Mouse (Mus musculus) ES-Bruce4 (cell line): ENCODE data around the gene Htra3. TPM values are rescaled to one million over a fixed set of nuclear protein-coding genes. Genes with fewer than 3 reads are reported as not detected.

Experiments
- H3K27ac ChIP-seq: 2 replicates; pipeline ENCODE4 v1.5.1; 2012; ENCODE audit warnings: low read length, inconsistent platforms; ENCODE audit not compliant: insufficient read depth
- H3K27me3 ChIP-seq: 2 replicates; pipeline ENCODE4 v1.6.1; 2012; ENCODE audit warnings: mild to moderate bottlenecking, low read length, inconsistent platforms; ENCODE audit not compliant: control insufficient read depth, poor library complexity, insufficient read depth, severe bottlenecking
- H3K36me3 ChIP-seq: 2 replicates; pipeline ENCODE4 v1.6.1; 2012; ENCODE audit warnings: inconsistent platforms, mild to moderate bottlenecking, low read length, moderate library complexity; ENCODE audit not compliant: control insufficient read depth, poor library complexity, insufficient read depth, severe bottlenecking
- H3K4me1 ChIP-seq: one replicate; pipeline ENCODE4 v1.8.1; 2011; ENCODE audit warnings: low read length; ENCODE audit not compliant: control insufficient read depth, insufficient read depth
- H3K4me3 ChIP-seq: 2 replicates; pipeline ENCODE4 v1.5.1; 2011; ENCODE audit warnings: low read depth, mild to moderate bottlenecking, low read length
- H3K9ac ChIP-seq: 2 replicates; pipeline ENCODE4 v1.6.1; 2012; ENCODE audit warnings: low read depth, mild to moderate bottlenecking, inconsistent platforms; ENCODE audit not compliant: poor library complexity, severe bottlenecking
- H3K9me3 ChIP-seq: replicated peaks from 2 replicates; pipeline ENCODE4 v1.6.1; 2012; ENCODE audit warnings: mild to moderate bottlenecking, low read length, inconsistent platforms; ENCODE audit not compliant: control insufficient read depth, poor library complexity, insufficient read depth, severe bottlenecking
- CTCF ChIP-seq: IDR thresholded peaks from one replicate; pipeline ENCODE4 v1.8.1; 2011; ENCODE audit warnings: low read depth, low read length
- EP300 ChIP-seq: IDR thresholded peaks from 2 replicates; pipeline ENCODE4 v1.6.1; 2011; ENCODE audit warnings: low read depth, low read length; ENCODE audit not compliant: insufficient read depth
- POLR2A ChIP-seq: IDR thresholded peaks from one replicate; pipeline ENCODE4 v1.8.1; 2011; ENCODE audit warnings: low read length; ENCODE audit not compliant: insufficient read depth
- polyA plus RNA-seq: library from polyadenylated mRNA; stranded (reverse); fragments of >200 nt; gene quantifications from 2 replicates; pipeline ENCODE4 v1.2.4, GENCODE M21; 2011; ENCODE audit warnings: low read depth; ENCODE audit not compliant: missing spikeins, insufficient read depth, insufficient read length

Htra3 gene
- polyA plus RNA-seq, 1 experiment: 1.9 TPM

GRCm38 (mm10) chr5:35661210-35661609, 18.4 kb downstream of the Htra3 start:
- no peak for TF ChIP-seq EP300
- no peak for TF ChIP-seq POLR2A
- no peak for TF ChIP-seq CTCF
- Histone ChIP-seq H3K36me3 (no peaks in the 10 kb centered on the region), H3K27ac (no peak overlapping the region), H3K4me3 (no peak overlapping the region), H3K9me3 (no peaks in the 10 kb centered on the region), H3K9ac (no peak overlapping the region), H3K4me1 (no peaks in the 10 kb centered on the region), H3K27me3 (no peaks in the 10 kb centered on the region)

- no peak overlapping the region for H3K27ac ChIP-seq
- no peaks in the 10 kb centered on the region for H3K9me3 ChIP-seq
These were observed 20.1 kb downstream of the Htra3 start for GRCm38 (mm10) chr5:35659503-35659902.

GRCm38 (mm10) chr5:35655753-35656485, 23.7 kb downstream of the Htra3 start:
- Histone ChIP-seq H3K27me3 (no peaks in the 10 kb centered on the region), H3K4me1 (no peaks in the 10 kb centered on the region), H3K9ac (no peak overlapping the region), H3K4me3 (no peak overlapping the region), H3K9me3 (no peaks in the 10 kb centered on the region), H3K27ac (no peak overlapping the region), H3K36me3 (no peaks in the 10 kb centered on the region)
- peak; percentile 16 for TF ChIP-seq CTCF
- TF ChIP-seq POLR2A: no peak

More at GRCm38 (mm10) chr5:35659503-35659902, 20.1 kb downstream of the Htra3 start:
- TF ChIP-seq CTCF (no peak), EP300 (no peak), POLR2A (no peak)
- H3K9ac ChIP-seq: no peak overlapping the region
- no peaks in the 10 kb centered on the region for H3K4me1 ChIP-seq
- no peaks in the 10 kb centered on the region for H3K36me3 ChIP-seq
- H3K27me3 ChIP-seq: no peaks in the 10 kb centered on the region
- no peak overlapping the region for H3K4me3 ChIP-seq

- TF ChIP-seq CTCF (no peak), EP300 (no peak), POLR2A (no peak)
- no peak overlapping the region for H3K9ac ChIP-seq
- no peak overlapping the region for H3K4me3 ChIP-seq
- H3K9me3 ChIP-seq: no peaks in the 10 kb centered on the region
- H3K36me3 ChIP-seq: no peaks in the 10 kb centered on the region
- H3K27ac ChIP-seq: no peak overlapping the region
- no peaks in the 10 kb centered on the region for H3K4me1 ChIP-seq
- H3K27me3 ChIP-seq: no peaks in the 10 kb centered on the region
These were observed 25.7 kb downstream of the Htra3 start for GRCm38 (mm10) chr5:35653743-35654395.

DNA sequence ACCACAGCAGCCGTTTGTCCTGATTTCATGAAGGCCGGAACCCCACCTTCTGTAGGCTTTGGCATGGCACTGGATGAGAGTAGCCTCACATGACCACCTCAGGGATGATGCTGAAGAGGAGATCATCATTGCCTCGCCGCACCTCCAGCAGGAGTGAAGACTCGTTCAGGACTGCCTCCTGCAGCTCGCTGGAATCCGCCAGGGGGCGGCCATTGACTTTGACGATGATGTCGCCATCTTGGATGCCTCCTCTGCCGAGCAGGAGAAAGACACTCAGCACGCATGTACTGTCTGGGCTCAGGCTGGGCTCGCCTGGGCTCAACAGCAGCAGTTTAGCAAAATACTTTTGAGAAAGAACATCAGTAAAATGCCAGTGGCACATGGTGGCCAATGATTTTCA, 26.7 kb downstream of the Htra3 start:
- no peak overlapping the region for H3K27ac ChIP-seq
- H3K9me3 ChIP-seq: no peaks in the 10 kb centered on the region
- no peaks in the 10 kb centered on the region for H3K27me3 ChIP-seq
- no peak overlapping the region for H3K9ac ChIP-seq
- no peaks in the 10 kb centered on the region for H3K4me1 ChIP-seq
- no peaks in the 10 kb centered on the region for H3K36me3 ChIP-seq
- H3K4me3 ChIP-seq: no peak overlapping the region
- no peak for TF ChIP-seq POLR2A
- peak; percentile 29 for TF ChIP-seq CTCF

- H3K36me3 ChIP-seq: no peaks in the 10 kb centered on the region
- no peaks in the 10 kb centered on the region for H3K27me3 ChIP-seq
- no peak overlapping the region for H3K4me3 ChIP-seq
- TF ChIP-seq POLR2A: no peak
- no peak for TF ChIP-seq EP300
- no peak for TF ChIP-seq CTCF
- H3K9ac ChIP-seq: no peak overlapping the region
- H3K4me1 ChIP-seq: no peaks in the 10 kb centered on the region
- H3K27ac ChIP-seq: no peak overlapping the region
- no peaks in the 10 kb centered on the region for H3K9me3 ChIP-seq
These were observed 27.3 kb downstream of the Htra3 start for GRCm38 (mm10) chr5:35652319-35652718.
